Mouse (Mus musculus): ENCODE measurements around the gene Siah3. TPM values are rescaled to one million over a fixed set of nuclear protein-coding genes. Genes with fewer than 3 reads are reported as not detected.

The Siah3 gene
- total RNA-seq, 1 experiment: not detected

DNA sequence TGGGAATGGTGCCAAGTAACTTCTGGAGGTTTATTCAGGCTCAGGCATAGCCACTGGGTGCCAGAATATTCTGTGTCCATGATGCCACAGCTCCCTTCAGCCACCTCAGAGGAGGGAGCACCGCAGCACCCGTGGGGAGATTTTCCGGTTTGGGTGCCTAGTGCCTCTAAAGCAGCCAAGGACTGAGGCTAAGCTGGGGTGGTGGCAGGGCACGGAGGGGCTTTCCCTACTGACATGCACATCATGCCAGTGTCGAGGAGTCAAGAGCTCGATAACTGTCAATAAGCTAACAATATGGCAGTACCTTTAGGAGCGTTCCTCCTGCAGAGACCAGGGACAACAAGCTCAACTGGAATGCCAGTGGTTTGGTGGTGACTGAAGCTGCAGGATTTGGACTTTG lies 35.9 kb upstream of the Siah3 start:
- no peak for DNase-seq (ENCODE audit: low read depth, low spot score)
- peaks cover 8% of the 10 kb centered on the region; the same call in 1 of the 2 replicates for H3K9me3 ChIP-seq (ENCODE audit: control insufficient read depth, insufficient read depth, low read depth, low read length)
- TF ChIP-seq CHD2 (IDR thresholded peaks at IDR 0.05; ENCODE audit: low read depth, low read length): no peak
- no peak for TF ChIP-seq ZNF384 (IDR thresholded peaks at IDR 0.05; ENCODE audit: low read depth, low read length)
- no peak for TF ChIP-seq ZC3H11A (IDR thresholded peaks at IDR 0.05; ENCODE audit: borderline replicate concordance, low read depth, low read length)
- no peak for TF ChIP-seq HCFC1 (IDR thresholded peaks at IDR 0.05; ENCODE audit: borderline replicate concordance, insufficient read depth, low read length)
- no peak for TF ChIP-seq MAFK (IDR thresholded peaks at IDR 0.05; ENCODE audit: insufficient read depth, low read depth, low read length)
- 0 out of 4 replicates have a peak, but pooled peaks cover 0 to 2% of the 10 kb centered on the region in 2 experiments for H3K4me1 ChIP-seq (ENCODE audit: control insufficient read depth in 2 of 2, insufficient read depth in 2 of 2, low read length in 2 of 2, poor library complexity in 1 of 2)
- H3K9ac ChIP-seq (ENCODE audit: insufficient read depth, low read depth, low read length, poor library complexity, severe bottlenecking): no peak overlapping the region
- H3K4me3 ChIP-seq (ENCODE audit: insufficient read depth in 1 of 2, low read depth in 1 of 2, low read length in 2 of 2, poor library complexity in 1 of 2, severe bottlenecking in 1 of 2): no peak overlapping the region
- no peaks in the 10 kb centered on the region for H3K36me3 ChIP-seq (ENCODE audit: control insufficient read depth, insufficient read depth, low read length, poor library complexity, severe bottlenecking)
- in situ Hi-C loops (cut with MboI; ENCODE audit: low sequenced_read_pairs in 2 of 2, unreplicated experiment in 2 of 2): no loop called here
- no peak overlapping the region for H3K27ac ChIP-seq (ENCODE audit: insufficient read depth, low read depth, low read length, poor library complexity, severe bottlenecking)

DNA sequence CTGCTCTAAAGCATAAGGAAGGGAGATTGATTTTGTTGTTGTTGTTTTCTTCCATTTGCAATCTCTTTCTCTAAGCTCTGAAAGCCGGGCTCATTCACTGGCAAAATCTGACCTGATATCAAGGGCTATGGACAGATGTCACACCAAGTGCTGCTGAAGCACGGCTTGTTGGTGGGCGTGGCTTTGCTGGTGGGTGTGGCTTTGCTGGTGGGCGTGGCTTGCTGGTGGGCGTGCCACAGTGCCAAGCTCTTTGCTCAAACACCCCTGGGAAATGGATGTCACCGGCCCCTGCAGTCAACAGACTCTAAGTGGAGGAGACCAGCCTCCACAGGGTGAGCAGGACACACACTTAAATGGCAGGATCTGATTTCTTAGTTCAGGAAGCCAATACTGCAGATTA lies 35.0 kb upstream of the Siah3 start:
- TF ChIP-seq HCFC1 (IDR thresholded peaks at IDR 0.05; ENCODE audit: borderline replicate concordance, insufficient read depth, low read length) (no peak), MAFK (IDR thresholded peaks at IDR 0.05; ENCODE audit: insufficient read depth, low read depth, low read length) (no peak), ZC3H11A (IDR thresholded peaks at IDR 0.05; ENCODE audit: borderline replicate concordance, low read depth, low read length) (no peak), ZNF384 (IDR thresholded peaks at IDR 0.05; ENCODE audit: low read depth, low read length) (no peak), CHD2 (IDR thresholded peaks at IDR 0.05; ENCODE audit: low read depth, low read length) (no peak)
- no peak overlapping the region for H3K27ac ChIP-seq (ENCODE audit: insufficient read depth, low read depth, low read length, poor library complexity, severe bottlenecking)
- H3K4me3 ChIP-seq (ENCODE audit: insufficient read depth in 1 of 2, low read depth in 1 of 2, low read length in 2 of 2, poor library complexity in 1 of 2, severe bottlenecking in 1 of 2): no peak overlapping the region
- H3K9me3 ChIP-seq (ENCODE audit: control insufficient read depth, insufficient read depth, low read depth, low read length): peaks cover 9% of the 10 kb centered on the region; the same call in 1 of the 2 replicates
- in situ Hi-C loops (cut with MboI; ENCODE audit: low sequenced_read_pairs in 2 of 2, unreplicated experiment in 2 of 2): no loop called here
- H3K9ac ChIP-seq (ENCODE audit: insufficient read depth, low read depth, low read length, poor library complexity, severe bottlenecking): no peak overlapping the region
- no peaks in the 10 kb centered on the region for H3K36me3 ChIP-seq (ENCODE audit: control insufficient read depth, insufficient read depth, low read length, poor library complexity, severe bottlenecking)
- no peak for DNase-seq (ENCODE audit: low read depth, low spot score)
- no peaks in the 10 kb centered on the region for H3K4me1 ChIP-seq (ENCODE audit: control insufficient read depth in 2 of 2, insufficient read depth in 2 of 2, low read length in 2 of 2, poor library complexity in 1 of 2)

DNA sequence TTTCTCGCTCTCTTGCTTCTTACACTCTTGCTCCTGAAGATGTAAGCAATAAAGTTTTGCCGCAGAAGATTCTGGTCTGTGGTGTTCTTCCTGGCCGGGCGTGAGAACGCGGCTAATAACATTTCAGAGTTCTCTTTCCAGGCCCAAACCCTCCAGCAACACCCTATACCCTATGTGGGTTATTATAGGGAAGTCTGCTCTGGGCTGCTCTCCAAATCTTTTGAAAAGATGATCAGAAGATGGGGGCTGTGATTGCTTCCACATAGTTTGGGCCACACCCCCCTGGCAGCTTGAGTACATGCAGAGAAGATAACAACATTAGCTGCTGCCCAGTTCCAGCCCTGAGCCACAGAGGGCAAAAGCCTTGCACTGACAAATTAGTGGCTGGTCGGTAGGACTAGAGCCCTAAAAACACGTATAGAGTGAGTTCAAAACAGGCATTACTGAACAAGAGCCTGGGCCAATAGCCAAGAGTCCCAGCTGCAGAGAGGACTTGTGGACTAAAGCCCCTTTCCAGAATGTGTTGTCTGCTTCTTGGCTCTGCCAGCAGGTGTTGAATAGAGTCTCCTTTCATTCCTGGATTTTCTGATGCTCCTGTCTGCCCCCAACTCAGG lies 24.5 kb upstream of the Siah3 start:
- DNase-seq (ENCODE audit: low read depth, low spot score): no peak
- Histone ChIP-seq H3K4me1 (ENCODE audit: control insufficient read depth in 2 of 2, insufficient read depth in 2 of 2, low read length in 2 of 2, poor library complexity in 1 of 2) (no peaks in the 10 kb centered on the region), H3K4me3 (ENCODE audit: insufficient read depth in 1 of 2, low read depth in 1 of 2, low read length in 2 of 2, poor library complexity in 1 of 2, severe bottlenecking in 1 of 2) (no peak overlapping the region), H3K27ac (ENCODE audit: insufficient read depth, low read depth, low read length, poor library complexity, severe bottlenecking) (no peak overlapping the region), H3K9me3 (ENCODE audit: control insufficient read depth, insufficient read depth, low read depth, low read length) (peaks cover 7% of the 10 kb centered on the region), H3K9ac (ENCODE audit: insufficient read depth, low read depth, low read length, poor library complexity, severe bottlenecking) (no peak overlapping the region), H3K36me3 (ENCODE audit: control insufficient read depth, insufficient read depth, low read length, poor library complexity, severe bottlenecking) (no peaks in the 10 kb centered on the region)
- no peak for TF ChIP-seq MAFK (IDR thresholded peaks at IDR 0.05; ENCODE audit: insufficient read depth, low read depth, low read length)
- no peak for TF ChIP-seq HCFC1 (IDR thresholded peaks at IDR 0.05; ENCODE audit: borderline replicate concordance, insufficient read depth, low read length)
- no peak for TF ChIP-seq ZC3H11A (IDR thresholded peaks at IDR 0.05; ENCODE audit: borderline replicate concordance, low read depth, low read length)
- no peak for TF ChIP-seq ZNF384 (IDR thresholded peaks at IDR 0.05; ENCODE audit: low read depth, low read length)
- no peak for TF ChIP-seq CHD2 (IDR thresholded peaks at IDR 0.05; ENCODE audit: low read depth, low read length)
- in situ Hi-C loops (cut with MboI; ENCODE audit: low sequenced_read_pairs in 2 of 2, unreplicated experiment in 2 of 2): no loop called here

DNA sequence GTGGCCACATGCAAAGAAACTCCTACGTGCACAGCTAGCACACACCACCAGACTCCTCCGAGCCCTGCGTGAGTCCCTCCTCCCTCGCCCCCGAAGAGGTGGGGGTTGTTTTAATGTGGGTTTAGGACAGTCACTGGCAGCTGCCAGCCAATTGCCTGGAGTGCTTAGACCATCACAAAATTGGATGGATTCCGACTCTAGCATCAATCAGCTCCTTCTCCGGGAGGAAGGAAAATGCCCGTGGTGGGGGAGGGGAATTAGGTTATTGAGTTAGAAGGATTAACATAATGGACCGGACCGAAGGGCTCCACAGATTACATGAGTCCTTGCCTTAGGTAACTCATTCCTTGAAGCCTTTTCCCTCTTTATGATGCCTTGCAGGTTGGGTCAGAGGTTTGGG lies 22.9 kb upstream of the Siah3 start:
- Histone ChIP-seq H3K4me3 (ENCODE audit: insufficient read depth in 1 of 2, low read depth in 1 of 2, low read length in 2 of 2, poor library complexity in 1 of 2, severe bottlenecking in 1 of 2) (no peak overlapping the region), H3K9ac (ENCODE audit: insufficient read depth, low read depth, low read length, poor library complexity, severe bottlenecking) (no peak overlapping the region), H3K4me1 (ENCODE audit: control insufficient read depth in 2 of 2, insufficient read depth in 2 of 2, low read length in 2 of 2, poor library complexity in 1 of 2) (no peaks in the 10 kb centered on the region), H3K27ac (ENCODE audit: insufficient read depth, low read depth, low read length, poor library complexity, severe bottlenecking) (no peak overlapping the region), H3K9me3 (ENCODE audit: control insufficient read depth, insufficient read depth, low read depth, low read length) (peaks cover 7% of the 10 kb centered on the region), H3K36me3 (ENCODE audit: control insufficient read depth, insufficient read depth, low read length, poor library complexity, severe bottlenecking) (no peaks in the 10 kb centered on the region)
- in situ Hi-C loops (cut with MboI; ENCODE audit: low sequenced_read_pairs in 2 of 2, unreplicated experiment in 2 of 2): no loop called here
- TF ChIP-seq ZNF384 (IDR thresholded peaks at IDR 0.05; ENCODE audit: low read depth, low read length): no peak
- TF ChIP-seq CHD2 (IDR thresholded peaks at IDR 0.05; ENCODE audit: low read depth, low read length): no peak
- no peak for TF ChIP-seq HCFC1 (IDR thresholded peaks at IDR 0.05; ENCODE audit: borderline replicate concordance, insufficient read depth, low read length)
- TF ChIP-seq MAFK (IDR thresholded peaks at IDR 0.05; ENCODE audit: insufficient read depth, low read depth, low read length): no peak
- no peak for TF ChIP-seq ZC3H11A (IDR thresholded peaks at IDR 0.05; ENCODE audit: borderline replicate concordance, low read depth, low read length)
- DNase-seq (ENCODE audit: low read depth, low spot score): no peak

All from ES-E14 (cell line).